Mouse (Mus musculus): ENCODE measurements around the gene Mgll.

The Mgll gene

DNA sequence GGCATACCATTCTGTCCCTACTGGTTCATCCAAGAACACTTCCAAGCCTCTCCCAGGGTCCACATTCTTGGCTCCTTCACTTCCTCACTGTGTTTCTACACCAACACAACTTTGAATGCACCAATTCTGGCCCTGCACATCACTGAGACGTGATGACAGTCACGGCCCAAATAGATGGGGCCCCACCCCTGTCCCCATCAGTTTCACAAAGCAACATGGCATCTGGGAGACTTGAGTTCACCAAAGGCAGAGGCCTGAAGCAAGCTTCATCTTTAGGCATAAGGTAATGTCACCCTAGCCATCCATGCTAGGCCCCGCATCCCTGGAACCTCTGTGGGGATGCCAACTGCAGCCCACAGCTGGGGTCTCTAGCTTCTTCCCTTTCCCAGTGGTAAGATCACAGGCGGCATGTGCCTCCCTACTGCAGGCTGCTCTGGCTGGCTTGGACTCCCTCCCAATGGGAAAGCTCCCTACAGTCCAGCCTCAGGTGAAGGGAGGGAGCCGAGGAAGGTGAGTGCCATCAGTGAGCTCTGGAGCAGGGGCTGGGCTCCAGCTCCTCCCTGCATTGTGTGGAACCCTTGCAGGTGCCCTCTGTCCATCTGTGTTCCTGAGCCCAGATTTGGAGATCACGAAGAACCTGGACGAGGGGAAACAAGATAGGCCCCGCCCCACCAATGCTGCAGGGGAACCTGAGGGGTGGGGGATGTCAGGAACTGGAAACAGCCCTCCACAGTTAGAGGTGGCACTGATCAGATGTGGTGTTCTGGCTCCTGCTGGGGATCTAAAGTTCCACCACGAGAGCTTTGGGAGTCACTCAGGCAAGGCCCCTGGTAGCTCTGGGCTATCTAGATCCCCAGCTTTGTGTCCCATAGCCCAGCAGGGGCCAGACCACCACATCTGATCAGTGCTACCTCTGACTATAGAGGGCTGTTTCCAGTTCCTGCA, 119.8 kb downstream of the Mgll start:
- DNase-seq (ENCODE audit: low read depth, low spot score) = no peak

DNA sequence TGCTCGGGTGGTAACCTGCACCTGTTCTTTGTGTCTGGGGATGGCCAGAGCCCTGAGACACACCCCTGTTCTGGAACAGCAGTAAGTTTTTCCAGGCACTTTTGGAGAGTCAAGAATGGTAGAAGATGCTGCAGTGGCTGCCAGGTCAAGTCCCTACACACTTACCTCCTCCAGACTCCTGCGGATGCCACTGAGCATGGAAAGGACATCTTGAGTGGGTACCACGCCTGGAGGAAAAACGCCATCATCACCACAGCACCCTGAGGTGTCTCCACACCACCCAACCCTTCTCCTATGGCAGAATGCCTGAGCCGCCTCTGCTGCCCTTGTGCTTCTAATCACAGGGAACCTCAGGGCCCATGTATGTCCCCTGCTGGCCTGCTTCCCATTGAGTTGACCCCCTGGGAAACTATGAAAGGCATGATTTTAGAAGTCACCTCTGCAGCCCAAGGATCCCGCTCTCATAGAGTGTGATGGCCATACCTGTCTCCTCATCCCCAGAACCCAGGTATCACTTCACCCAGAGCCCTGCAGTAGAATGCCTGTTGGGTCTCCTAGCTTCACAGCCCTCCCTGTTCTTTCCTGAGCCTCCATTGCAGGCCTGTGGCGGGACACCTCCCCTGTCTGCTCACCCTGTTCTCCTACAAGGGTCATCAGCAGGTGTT, 120.8 kb downstream of the Mgll start:
- DNase-seq (ENCODE audit: low read depth, low spot score) = no peak

- DNase-seq (ENCODE audit: low read depth, low spot score) = no peak
Measured at GRCm38 (mm10) chr6:88847571-88847970, 123.4 kb downstream of the Mgll start.

- no peak for DNase-seq (ENCODE audit: low read depth, low spot score)
Measured at GRCm38 (mm10) chr6:88849270-88849669, 125.1 kb downstream of the Mgll start.

- no peak for DNase-seq (ENCODE audit: low read depth, low spot score)
Measured at GRCm38 (mm10) chr6:88850034-88850433, 125.8 kb downstream of the Mgll start.

GRCm38 (mm10) chr6:88854509-88854908, 130.3 kb downstream of the Mgll start:
- DNase-seq (ENCODE audit: low read depth, low spot score) = no peak

DNA sequence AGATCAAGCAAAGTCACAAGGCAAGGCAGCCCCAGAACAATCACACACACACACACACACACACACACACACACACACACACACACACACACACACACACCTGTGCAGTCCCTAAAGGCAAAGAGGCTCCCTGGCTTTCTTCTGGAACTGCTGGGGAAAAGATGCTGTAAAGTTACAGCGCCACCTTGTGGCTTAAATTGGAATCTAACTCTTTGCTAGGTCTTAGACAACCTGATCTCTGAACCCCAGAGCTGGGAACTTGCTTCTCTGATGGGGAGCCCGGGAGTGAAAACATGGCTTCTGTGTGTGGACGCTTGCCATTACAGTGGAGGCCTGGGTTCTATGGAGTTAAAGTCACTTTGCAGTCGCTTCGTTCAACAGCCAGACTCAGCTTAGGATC, 131.4 kb downstream of the Mgll start:
- peak; percentile 67 for DNase-seq (ENCODE audit: low read depth, low spot score)

GRCm38 (mm10) chr6:88857249-88857648, 133.0 kb downstream of the Mgll start:
- no peak for DNase-seq (ENCODE audit: low read depth, low spot score)

DNA sequence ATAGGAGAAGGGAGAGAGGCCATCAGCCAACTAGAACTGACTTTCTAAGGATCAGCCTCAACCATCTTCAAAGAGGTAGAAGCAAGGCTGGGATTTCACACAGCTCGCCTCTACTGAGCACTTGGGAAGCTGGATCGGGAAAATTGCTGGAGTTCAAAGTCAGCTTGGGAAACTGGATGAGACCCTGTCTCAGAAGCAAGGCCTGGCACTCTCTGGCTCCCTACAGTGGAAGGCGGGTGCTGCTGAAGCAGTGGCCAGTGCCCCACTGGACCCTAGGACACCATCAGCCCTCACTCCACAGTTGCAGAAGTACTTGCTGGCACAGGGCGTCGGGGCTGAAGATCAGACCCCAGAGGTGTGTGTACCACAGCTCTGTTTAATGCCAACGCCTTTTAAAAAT, 133.6 kb downstream of the Mgll start:
- no peak for DNase-seq (ENCODE audit: low read depth, low spot score)

DNA sequence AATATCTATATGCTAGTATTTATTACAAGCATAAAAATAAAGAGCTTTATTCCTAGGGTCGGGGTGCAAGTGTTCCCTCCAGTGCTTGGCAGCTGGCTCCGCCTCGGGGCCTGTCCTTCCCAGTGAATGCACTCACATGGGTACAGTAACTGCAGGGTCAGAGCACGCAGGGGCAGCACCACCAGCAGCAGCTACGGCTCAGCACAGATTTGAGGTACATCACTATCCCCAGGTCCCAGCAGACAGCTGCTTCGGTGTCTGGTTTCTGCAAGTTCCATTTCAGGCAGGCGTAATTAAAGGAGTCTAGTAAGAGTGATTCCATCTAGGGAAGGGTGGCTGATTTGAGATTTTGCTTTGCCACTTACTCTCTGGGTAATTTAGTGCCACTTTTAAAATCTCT, 134.1 kb downstream of the Mgll start:
- no peak for DNase-seq (ENCODE audit: low read depth, low spot score)

DNA sequence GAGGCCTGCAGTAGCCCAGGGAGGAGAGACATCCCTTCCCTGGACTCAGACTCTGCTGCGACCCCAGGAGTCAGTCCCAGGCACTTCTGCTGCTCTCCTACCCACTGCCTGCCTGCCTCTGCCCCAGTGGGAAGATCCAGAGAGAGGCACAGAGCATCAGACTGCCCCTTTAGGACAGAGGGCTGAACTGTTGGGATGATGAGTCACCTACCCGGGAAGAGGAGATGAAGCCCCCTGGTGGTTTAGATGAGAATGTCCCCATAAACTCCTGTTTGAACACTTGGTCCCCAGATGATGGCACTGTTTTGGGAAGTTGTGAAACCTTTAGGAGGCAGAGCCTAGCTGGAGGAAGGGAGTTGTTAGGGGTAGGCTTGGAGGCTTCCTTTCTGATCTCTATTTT, 136.7 kb downstream of the Mgll start:
- DNase-seq (ENCODE audit: low read depth, low spot score) = no peak

- no peak for DNase-seq (ENCODE audit: low read depth, low spot score)
Measured at GRCm38 (mm10) chr6:88865704-88866103, 141.5 kb downstream of the Mgll start.

- DNase-seq (ENCODE audit: low read depth, low spot score) = no peak
Measured at GRCm38 (mm10) chr6:88869459-88869858, 145.2 kb downstream of the Mgll start.

DNA sequence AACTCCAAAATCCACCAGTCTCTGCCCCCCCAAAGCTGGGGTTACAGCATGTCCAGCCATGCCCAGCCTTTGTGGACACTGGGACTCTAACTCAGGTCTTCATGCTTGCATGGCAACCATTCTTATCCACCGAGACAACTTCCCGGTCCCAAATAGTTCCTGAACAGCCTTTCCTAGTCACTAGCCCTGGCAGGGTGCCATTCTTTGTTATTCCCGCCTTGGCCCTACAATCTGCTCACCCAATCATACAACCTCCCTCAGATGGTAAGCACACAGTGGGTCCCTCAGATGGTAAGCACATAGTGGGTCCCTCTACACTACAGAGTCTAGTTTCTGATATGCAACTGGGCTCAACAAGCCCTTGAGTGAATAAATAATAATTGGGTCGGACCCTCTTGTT, 146.4 kb downstream of the Mgll start:
- DNase-seq (ENCODE audit: low read depth, low spot score) = no peak

- DNase-seq (ENCODE audit: low read depth, low spot score) = no peak
Measured at GRCm38 (mm10) chr6:88871546-88871945, 147.3 kb downstream of the Mgll start.

GRCm38 (mm10) chr6:88872811-88873210, 148.6 kb downstream of the Mgll start:
- no peak for DNase-seq (ENCODE audit: low read depth, low spot score)

GRCm38 (mm10) chr6:88873965-88874867, 150.0 kb downstream of the Mgll start:
- no peak for DNase-seq (ENCODE audit: low read depth, low spot score)

GRCm38 (mm10) chr6:88874868-88875508, 150.8 kb downstream of the Mgll start, which contains the start of gene Podxl2:
Gene Podxl2 (minus strand): TSS chr6:88875044.
- DNase-seq (ENCODE audit: low read depth, low spot score) = peak; percentile 61

Measured in embryo, embryonic 11.5 days (tissue).